Mouse (Mus musculus): ENCODE results near the gene Slc32a1.

The Slc32a1 gene

GRCm38 (mm10) chr2:158610488-158611325 lies at the start of gene Slc32a1:
Slc32a1 (plus strand) TSS chr2:158610767.
- peak; percentile 90 for DNase-seq (ENCODE audit: low read depth, low spot score)

GRCm38 (mm10) chr2:158560801-158561200 lies 49.8 kb upstream of the Slc32a1 start:
- DNase-seq (ENCODE audit: low read depth, low spot score), result no peak

- DNase-seq (ENCODE audit: low read depth, low spot score), result peak; percentile 49
These were observed 49.0 kb upstream of the Slc32a1 start for GRCm38 (mm10) chr2:158561371-158562144.

- DNase-seq (ENCODE audit: low read depth, low spot score), result no peak
These were observed 40.0 kb upstream of the Slc32a1 start for GRCm38 (mm10) chr2:158570421-158571081.

GRCm38 (mm10) chr2:158579979-158580378 lies 30.6 kb upstream of the Slc32a1 start:
- DNase-seq (ENCODE audit: low read depth, low spot score), result no peak

DNA sequence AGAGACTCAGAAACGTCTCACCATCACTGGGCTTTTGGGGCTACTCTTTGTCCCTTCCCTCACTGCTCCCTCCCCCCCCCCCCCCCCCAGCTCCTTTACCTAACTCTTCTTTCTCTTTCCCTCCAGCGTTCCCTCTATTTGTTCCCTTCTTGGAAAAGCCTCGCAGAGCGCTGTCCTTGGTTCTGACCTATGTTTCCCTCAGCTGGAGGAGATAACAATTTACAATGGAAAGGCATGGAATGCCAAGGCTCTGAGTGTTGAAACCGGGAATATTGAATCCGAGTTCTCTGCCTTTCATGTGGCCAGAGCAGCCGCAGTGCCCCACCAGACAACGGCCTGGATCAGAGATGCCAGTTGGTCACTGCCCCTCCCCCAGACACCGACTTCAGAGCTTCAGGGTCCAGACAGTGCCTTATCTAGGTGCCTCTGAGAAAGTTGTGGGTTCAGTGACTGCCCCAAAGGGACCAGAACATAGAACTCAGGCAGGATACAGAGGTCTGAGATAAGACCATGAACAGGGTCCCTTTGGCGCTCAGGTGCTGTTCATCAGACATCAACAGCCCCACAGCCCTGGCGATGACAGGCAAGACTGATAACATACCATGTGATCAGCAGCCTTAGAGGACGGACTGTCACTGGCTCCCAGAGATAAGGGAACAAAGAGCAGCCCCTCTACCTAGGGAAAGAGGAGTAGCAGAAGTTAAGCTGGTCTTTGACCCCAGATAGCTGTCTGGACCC lies 25.8 kb upstream of the Slc32a1 start:
- DNase-seq (ENCODE audit: low read depth, low spot score), result no peak

GRCm38 (mm10) chr2:158588524-158589271 lies 21.9 kb upstream of the Slc32a1 start:
- DNase-seq (ENCODE audit: low read depth, low spot score), result no peak

DNA sequence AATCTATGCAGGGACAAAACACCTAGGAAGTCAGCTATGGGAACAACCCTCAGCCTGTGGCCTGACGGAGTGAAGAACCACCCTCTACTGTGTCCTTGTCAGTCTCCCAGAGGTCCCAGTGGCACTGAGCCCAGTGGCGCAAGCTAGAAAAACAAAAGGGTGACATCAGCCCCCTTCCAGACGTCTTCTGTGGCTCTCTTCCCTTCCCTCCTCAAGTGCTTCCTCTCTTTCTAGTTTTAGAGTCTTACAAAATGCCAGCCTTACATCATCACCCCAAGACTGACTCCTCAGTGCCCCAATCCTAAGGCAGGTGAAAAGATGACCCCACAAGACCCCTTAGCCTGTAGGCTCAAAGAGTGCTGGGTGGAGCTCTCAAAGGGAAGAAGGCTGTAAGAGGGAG lies 20.1 kb upstream of the Slc32a1 start:
- no peak for DNase-seq (ENCODE audit: low read depth, low spot score)

- peak; percentile 38 for DNase-seq (ENCODE audit: low read depth, low spot score)
These were observed 19.3 kb upstream of the Slc32a1 start for GRCm38 (mm10) chr2:158591286-158591685.

DNA sequence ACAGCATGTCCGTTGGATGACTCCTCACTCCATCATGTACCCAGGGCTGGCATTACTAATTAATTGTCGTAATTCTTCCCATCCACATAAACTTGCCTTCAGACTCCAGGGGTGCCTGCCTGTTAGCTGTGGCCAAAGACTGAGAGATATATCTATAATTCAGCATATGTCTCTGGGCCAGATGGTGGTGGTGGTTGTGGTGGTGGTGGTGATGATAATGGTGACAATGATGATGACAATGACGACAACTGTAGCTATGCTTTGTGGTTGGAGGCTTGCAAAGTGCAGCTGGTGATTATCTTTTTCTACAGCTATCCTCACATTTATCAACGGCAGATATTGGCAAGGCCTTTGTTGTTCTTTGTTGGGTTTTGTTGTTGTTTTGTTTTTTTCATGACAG lies 17.2 kb upstream of the Slc32a1 start:
- no peak for DNase-seq (ENCODE audit: low read depth, low spot score)

DNA sequence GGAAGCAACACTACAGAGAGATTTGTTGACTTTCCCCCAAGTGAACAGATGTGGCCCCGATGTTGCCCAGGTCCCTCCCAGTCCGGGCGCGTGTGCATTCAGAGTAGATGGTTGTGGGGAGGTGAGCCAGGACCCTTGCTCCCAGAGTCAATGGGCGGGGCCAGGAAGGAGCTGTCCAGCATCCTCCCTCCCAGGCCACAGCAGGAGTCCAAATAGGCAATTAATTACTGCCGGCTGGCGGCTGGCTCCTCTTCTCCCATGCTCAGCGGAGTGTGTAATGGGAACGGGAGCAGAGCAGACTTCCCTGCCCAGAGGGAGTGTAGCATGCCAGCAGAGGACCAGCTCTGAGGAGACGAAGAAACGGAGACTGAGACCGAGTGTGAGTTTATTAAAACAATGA lies 15.5 kb upstream of the Slc32a1 start:
- peak; percentile 68 for DNase-seq (ENCODE audit: low read depth, low spot score)

- no peak for DNase-seq (ENCODE audit: low read depth, low spot score)
These were observed 15.0 kb upstream of the Slc32a1 start for GRCm38 (mm10) chr2:158595577-158595976.

DNA sequence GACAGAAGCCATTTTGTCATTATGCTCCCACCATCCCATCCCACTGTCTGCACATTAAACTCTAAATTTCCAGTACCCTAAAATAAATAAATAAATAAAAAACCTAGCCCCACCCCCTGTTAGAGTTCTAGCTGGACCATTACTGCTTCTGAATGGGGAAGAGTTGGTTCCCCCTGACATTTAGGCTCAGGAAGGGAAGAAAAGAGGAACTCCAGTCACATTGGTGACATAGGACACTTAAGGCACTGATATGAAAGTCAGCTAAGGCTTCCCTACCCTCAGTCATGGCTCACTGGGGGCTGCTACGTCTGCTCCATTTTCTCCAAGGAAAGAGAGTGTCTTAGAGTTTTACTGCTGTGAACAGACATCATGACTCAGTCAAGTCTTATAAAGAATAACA lies 13.8 kb upstream of the Slc32a1 start:
- DNase-seq (ENCODE audit: low read depth, low spot score), result no peak

GRCm38 (mm10) chr2:158600517-158600916 lies 10.1 kb upstream of the Slc32a1 start:
- DNase-seq (ENCODE audit: low read depth, low spot score), result no peak

- DNase-seq (ENCODE audit: low read depth, low spot score), result no peak
These were observed 9.2 kb upstream of the Slc32a1 start for GRCm38 (mm10) chr2:158601326-158601725.

DNA sequence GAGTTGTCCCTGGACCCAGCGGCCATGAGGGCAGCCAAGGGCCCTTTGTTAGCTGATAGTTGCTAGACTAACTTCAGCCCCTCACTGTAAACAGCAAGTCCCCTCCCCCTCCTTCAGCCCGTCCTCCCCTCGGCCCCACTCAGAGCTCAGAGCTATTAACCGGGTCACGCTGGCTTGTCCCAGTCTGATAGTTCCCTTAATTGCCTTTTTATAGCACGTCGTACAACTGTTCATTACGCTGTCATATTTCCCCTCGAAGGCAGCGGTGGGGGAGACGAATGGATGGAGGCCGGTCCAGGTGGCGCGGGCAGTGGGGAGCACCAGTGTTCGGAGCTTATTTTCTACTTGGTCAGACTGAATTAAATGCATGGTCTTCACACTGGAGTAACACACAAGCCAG lies 7.9 kb upstream of the Slc32a1 start:
- no peak for DNase-seq (ENCODE audit: low read depth, low spot score)

DNA sequence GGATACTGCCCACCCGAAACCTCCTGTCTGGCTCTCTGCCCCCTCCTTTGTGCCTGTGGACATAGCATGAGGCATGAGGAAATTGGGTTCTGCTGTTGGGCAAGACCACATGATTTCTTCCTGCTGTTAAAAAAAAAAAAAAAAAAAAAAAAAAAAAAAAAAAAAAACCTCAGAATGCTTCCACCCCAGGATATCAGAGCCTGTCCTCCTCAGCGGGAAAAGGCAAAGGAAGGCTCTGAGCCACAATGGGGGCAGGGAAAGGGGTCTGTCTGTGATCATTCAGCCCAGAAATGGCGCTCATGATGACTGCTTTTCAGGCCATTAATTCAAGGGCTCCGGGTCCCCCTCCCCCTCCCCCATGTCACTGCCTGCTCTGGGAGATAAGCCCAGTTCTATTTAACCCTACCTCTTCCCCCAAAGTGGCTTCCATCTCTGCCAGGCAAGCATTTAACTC lies 4.0 kb upstream of the Slc32a1 start:
- no peak for DNase-seq (ENCODE audit: low read depth, low spot score)

- DNase-seq (ENCODE audit: low read depth, low spot score), result peak; percentile 64
These were observed 886 bp upstream of the Slc32a1 start for GRCm38 (mm10) chr2:158609681-158610080.

DNA sequence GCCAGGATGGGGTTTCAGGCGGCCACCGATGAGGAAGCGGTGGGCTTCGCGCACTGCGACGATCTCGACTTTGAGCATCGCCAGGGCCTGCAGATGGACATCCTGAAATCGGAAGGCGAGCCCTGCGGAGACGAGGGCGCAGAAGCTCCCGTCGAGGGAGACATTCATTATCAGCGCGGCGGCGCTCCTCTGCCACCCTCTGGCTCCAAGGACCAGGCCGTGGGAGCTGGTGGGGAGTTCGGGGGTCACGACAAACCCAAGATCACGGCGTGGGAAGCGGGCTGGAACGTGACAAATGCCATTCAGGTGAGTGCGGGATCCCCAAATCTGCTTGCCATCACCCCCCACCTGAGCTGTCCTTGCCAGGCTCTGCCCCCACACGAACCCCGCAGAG lies 756 bp downstream of the Slc32a1 start:
- DNase-seq (ENCODE audit: low read depth, low spot score), result no peak

DNA sequence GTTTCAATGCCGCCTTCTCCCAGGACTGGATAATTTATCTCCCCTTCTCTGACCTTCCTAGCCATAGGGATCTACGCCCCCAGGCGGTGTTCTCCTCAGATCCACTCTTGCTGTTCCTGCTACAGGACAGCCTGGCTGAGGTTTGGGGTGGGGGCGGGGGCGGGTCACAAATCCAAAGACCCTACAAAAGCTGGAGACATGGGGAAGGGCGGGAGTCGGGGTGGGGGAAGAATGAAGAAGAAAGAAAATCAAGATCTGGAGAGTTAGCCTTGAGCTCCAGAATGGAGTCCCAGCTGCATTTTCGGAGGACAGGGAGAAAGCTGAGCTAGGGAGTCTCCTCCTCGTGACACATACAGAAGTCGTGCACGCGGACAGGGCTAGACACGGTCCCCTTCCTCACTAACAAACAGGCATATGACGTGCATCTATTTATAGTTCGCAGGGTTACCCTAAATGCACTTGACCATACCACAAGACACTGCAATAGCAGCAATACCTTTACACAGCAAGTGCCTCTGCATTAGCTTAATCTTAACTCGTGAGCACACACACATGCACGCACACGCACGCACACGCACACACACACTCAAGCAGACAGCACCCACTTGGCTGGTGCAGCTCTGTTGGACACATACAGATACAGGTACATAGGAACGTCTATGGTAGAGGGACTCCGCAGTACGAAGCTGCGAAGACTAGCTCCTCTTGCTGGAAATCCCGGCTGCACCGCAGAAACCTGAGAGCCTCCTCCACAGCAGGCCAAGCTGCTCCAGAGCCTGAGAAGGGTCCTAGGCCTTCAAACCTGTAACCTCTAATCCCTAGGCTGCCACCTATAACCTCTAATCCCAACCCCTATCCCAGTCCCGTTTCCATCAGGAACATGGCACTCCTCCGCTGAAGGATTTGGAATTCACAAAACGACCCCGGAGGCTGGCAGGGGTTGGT lies 1.4 kb downstream of the Slc32a1 start:
- DNase-seq (ENCODE audit: low read depth, low spot score), result peak; percentile 35

All from brain, adult 2 months (tissue).